Mouse (Mus musculus): ENCODE data around the gene Snx21.

The Snx21 gene

GRCm38 (mm10) chr2:164823969-164824368 lies 38.3 kb downstream of the Snx21 start:
- intact Hi-C loops (cut with DNase I), result no loop called here

GRCm38 (mm10) chr2:164825521-164825920 lies 39.9 kb downstream of the Snx21 start:
- intact Hi-C loops (cut with DNase I), result no loop called here

- intact Hi-C loops (cut with DNase I), result no loop called here
These were observed 41.7 kb downstream of the Snx21 start for GRCm38 (mm10) chr2:164827146-164827850.

GRCm38 (mm10) chr2:164828437-164828836 lies 42.8 kb downstream of the Snx21 start, which contains the start of gene Spata25:
Gene Spata25, minus strand, starts transcription at chr2:164828537.
- intact Hi-C loops (cut with DNase I), result no loop called here

- intact Hi-C loops (cut with DNase I), result no loop called here
These were observed 43.5 kb downstream of the Snx21 start for GRCm38 (mm10) chr2:164829090-164829489.

GRCm38 (mm10) chr2:164831029-164831428 lies 45.4 kb downstream of the Snx21 start:
- intact Hi-C loops (cut with DNase I), result loop anchor here (5.0 kb wide), 2 partner anchors 41 to 66 kb away; no protein-coding TSS in a partner anchor

GRCm38 (mm10) chr2:164832032-164832747 lies 46.6 kb downstream of the Snx21 start:
- intact Hi-C loops (cut with DNase I), result loop anchor here (5.0 kb wide), 2 partner anchors 40 to 65 kb away; no protein-coding TSS in a partner anchor

- intact Hi-C loops (cut with DNase I), result loop anchor here (5.0 kb wide), 2 partner anchors 39 to 64 kb away; no protein-coding TSS in a partner anchor
These were observed 47.2 kb downstream of the Snx21 start, which contains the start of gene Ctsa for GRCm38 (mm10) chr2:164832748-164833301. Gene Ctsa, plus strand, starts transcription at chr2:164832873.

- intact Hi-C loops (cut with DNase I), result loop anchor here (5.0 kb wide), 2 partner anchors 39 to 64 kb away; no protein-coding TSS in a partner anchor
These were observed 47.8 kb downstream of the Snx21 start, which contains the start of gene Neurl2 for GRCm38 (mm10) chr2:164833314-164833959. Gene Neurl2, minus strand, starts transcription at chr2:164833456.

GRCm38 (mm10) chr2:164834531-164834930 lies 48.9 kb downstream of the Snx21 start:
- intact Hi-C loops (cut with DNase I), result loop anchor here (5.0 kb wide), 2 partner anchors 38 to 63 kb away; no protein-coding TSS in a partner anchor

GRCm38 (mm10) chr2:164835164-164835563 lies 49.5 kb downstream of the Snx21 start:
- intact Hi-C loops (cut with DNase I), result no loop called here

Data from adrenal gland (tissue).